Mouse (Mus musculus) frontal cortex, adult (tissue): ENCODE results near the gene Gm49378.

Experiments
- ATAC-seq: cut with Nextera tagmentation; 2 replicates; pipeline ENCODE4 v1.9.2; 2017; ENCODE audit warnings: mild to moderate bottlenecking, moderate library complexity, mixed read lengths; ENCODE audit not compliant: low TSS enrichment

Gm49378 gene

GRCm38 (mm10) chr14:55634874-55635522, 2.7 kb downstream of the Gm49378 start:
- ATAC-seq, result peak; percentile 45

GRCm38 (mm10) chr14:55629312-55629711, 8.4 kb downstream of the Gm49378 start:
- no peak for ATAC-seq

- no peak for ATAC-seq
Observed at GRCm38 (mm10) chr14:55628077-55628827, 9.4 kb downstream of the Gm49378 start.

GRCm38 (mm10) chr14:55618486-55619195, 19.1 kb downstream of the Gm49378 start:
- no peak for ATAC-seq

GRCm38 (mm10) chr14:55617822-55618221, 19.9 kb downstream of the Gm49378 start, which contains the start of gene Rec8:
Rec8 (plus strand) TSS chr14:55618037.
- peak; percentile 72; the same call in 1 of the 2 replicates for ATAC-seq

GRCm38 (mm10) chr14:55616844-55617243, 20.9 kb downstream of the Gm49378 start:
- no peak for ATAC-seq

- no peak for ATAC-seq
Observed at GRCm38 (mm10) chr14:55615876-55616275, 21.8 kb downstream of the Gm49378 start.

GRCm38 (mm10) chr14:55614565-55615178, 23.0 kb downstream of the Gm49378 start:
- no peak for ATAC-seq

- no peak for ATAC-seq
Observed at GRCm38 (mm10) chr14:55613346-55613745, 24.3 kb downstream of the Gm49378 start.

GRCm38 (mm10) chr14:55608339-55608738, 29.4 kb downstream of the Gm49378 start:
- ATAC-seq, result no peak

- ATAC-seq, result no peak
Observed at GRCm38 (mm10) chr14:55605743-55606459, 31.8 kb downstream of the Gm49378 start.

- ATAC-seq, result no peak
Observed at GRCm38 (mm10) chr14:55604823-55605222, 32.9 kb downstream of the Gm49378 start.

GRCm38 (mm10) chr14:55603633-55604576, 33.8 kb downstream of the Gm49378 start:
- ATAC-seq, result peak; percentile 96

- ATAC-seq, result no peak
Observed at GRCm38 (mm10) chr14:55603271-55603632, 34.4 kb downstream of the Gm49378 start, which contains the start of gene Irf9. Irf9 (plus strand) TSS chr14:55603571.

GRCm38 (mm10) chr14:55598521-55599390, 38.9 kb downstream of the Gm49378 start:
- no peak for ATAC-seq

GRCm38 (mm10) chr14:55596036-55596690, 41.5 kb downstream of the Gm49378 start:
- no peak for ATAC-seq

GRCm38 (mm10) chr14:55592226-55592625, 45.5 kb downstream of the Gm49378 start:
- no peak for ATAC-seq

- peak; percentile 88 for ATAC-seq
Observed at GRCm38 (mm10) chr14:55591331-55591891, 46.3 kb downstream of the Gm49378 start, which contains the start of gene Rnf31. Rnf31 (plus strand) TSS chr14:55591708.
